Mouse (Mus musculus): ENCODE measurements around the gene Casc4. TPM values are rescaled to one million over a fixed set of nuclear protein-coding genes. Genes with fewer than 3 reads are reported as not detected.
"Not testable (repeated sequence)": the region's sequence is repeated elsewhere in the genome, so short reads cannot be mapped to it uniquely, and the experiment has no call there.

Casc4 gene
- total and polyA plus RNA-seq, 3 experiments = 2.9 to 10.8 (median 7.8) TPM

DNA sequence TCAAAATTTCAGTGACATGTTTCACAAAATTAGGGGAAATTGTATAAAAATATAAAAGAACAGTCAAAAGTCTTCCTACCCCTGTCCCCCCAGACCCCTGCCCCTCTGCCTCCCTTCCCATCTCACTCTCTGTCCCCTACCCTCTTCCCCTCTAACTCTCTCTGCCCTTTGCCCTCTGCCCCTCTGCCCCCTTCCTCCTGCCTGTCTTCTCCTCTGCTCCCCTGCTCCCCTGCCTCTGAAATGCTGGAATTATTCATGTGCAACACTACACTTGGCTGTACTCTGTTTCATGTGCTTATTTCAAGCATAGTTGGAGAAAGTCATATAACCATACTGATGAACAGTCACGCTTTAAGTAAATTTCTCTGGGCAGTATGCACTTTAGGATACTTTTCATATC lies 19.6 kb downstream of the Casc4 start:
- no peaks in the 10 kb centered on the region for H3K27me3 ChIP-seq (ENCODE audit: control insufficient read depth, insufficient read depth, low read length)
- H3K9ac ChIP-seq (ENCODE audit: low read depth, low read length) = no peak overlapping the region
- intact Hi-C loops (cut with DNase I) = no loop called here
- TF ChIP-seq POLR2A (IDR thresholded peaks at IDR 0.05; ENCODE audit: insufficient read depth, low read depth, low read length) = no peak
- TF ChIP-seq EP300 (IDR thresholded peaks at IDR 0.05; ENCODE audit: insufficient read depth, low read depth, low read length) = no peak
- no peak for TF ChIP-seq CTCF (IDR thresholded peaks at IDR 0.05)
- WGBS = 100% methylated on average over 1 of the region's 1 CpGs
- no peak overlapping the region for H3K27ac ChIP-seq
- DNase-seq = no peak
- H3K4me3 ChIP-seq = no peak overlapping the region
- no peaks in the 10 kb centered on the region for H3K79me2 ChIP-seq (replicated peaks; ENCODE audit: control insufficient read depth, insufficient read depth, low read length)
- H3K4me1 ChIP-seq (ENCODE audit: control insufficient read depth, insufficient read depth, low read length) = no peaks in the 10 kb centered on the region
- no peaks in the 10 kb centered on the region for H3K36me3 ChIP-seq (ENCODE audit: control insufficient read depth, insufficient read depth, low read length)

DNA sequence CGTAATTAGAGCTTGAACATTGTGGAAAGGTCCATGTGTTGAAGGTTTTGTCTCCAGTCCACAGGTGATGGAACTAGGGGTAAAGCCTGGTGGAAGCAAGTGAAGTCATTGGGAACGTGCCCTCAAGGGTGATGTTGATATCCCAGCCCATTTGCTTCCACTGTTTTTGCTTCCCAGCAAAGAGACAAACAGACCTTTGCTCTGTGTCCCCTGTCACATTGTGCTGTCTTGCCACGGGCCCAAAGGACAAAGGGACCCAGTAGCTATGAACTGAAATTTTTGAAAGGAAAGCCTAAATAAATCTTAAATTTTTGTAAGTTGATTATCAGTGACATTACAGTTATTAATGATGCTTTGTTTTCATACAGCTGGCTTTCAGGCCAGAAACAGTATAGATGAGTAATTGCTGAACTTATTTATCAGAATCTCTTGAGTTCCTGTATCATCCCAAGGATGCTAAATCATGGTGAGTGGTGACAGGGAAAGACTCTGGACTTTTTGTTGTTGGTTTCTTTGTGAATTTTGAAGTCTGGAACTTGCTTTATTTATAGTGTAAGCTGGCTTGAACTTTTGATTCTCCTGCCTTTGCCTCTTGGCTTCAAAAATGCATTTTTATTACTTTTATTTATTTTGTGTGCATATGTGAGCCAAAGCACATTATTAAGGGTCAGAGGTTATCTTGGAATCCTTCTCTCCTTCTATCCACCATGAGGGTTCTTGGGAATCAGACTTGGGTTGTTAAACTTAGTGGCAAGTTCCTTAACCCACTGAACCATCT lies 22.1 kb downstream of the Casc4 start:
- intact Hi-C loops (cut with DNase I) = no loop called here
- Histone ChIP-seq H3K4me3 (no peak overlapping the region), H3K27me3 (ENCODE audit: control insufficient read depth, insufficient read depth, low read length) (no peaks in the 10 kb centered on the region), H3K36me3 (ENCODE audit: control insufficient read depth, insufficient read depth, low read length) (no peaks in the 10 kb centered on the region), H3K79me2 (replicated peaks; ENCODE audit: control insufficient read depth, insufficient read depth, low read length) (no peaks in the 10 kb centered on the region), H3K27ac (no peak overlapping the region), H3K9ac (ENCODE audit: low read depth, low read length) (no peak overlapping the region), H3K4me1 (ENCODE audit: control insufficient read depth, insufficient read depth, low read length) (no peaks in the 10 kb centered on the region)
- WGBS = 82% methylated on average over 3 of the region's 3 CpGs
- TF ChIP-seq POLR2A (IDR thresholded peaks at IDR 0.05; ENCODE audit: insufficient read depth, low read depth, low read length) (no peak), EP300 (IDR thresholded peaks at IDR 0.05; ENCODE audit: insufficient read depth, low read depth, low read length) (no peak), CTCF (IDR thresholded peaks at IDR 0.05) (no peak)
- no peak for DNase-seq

DNA sequence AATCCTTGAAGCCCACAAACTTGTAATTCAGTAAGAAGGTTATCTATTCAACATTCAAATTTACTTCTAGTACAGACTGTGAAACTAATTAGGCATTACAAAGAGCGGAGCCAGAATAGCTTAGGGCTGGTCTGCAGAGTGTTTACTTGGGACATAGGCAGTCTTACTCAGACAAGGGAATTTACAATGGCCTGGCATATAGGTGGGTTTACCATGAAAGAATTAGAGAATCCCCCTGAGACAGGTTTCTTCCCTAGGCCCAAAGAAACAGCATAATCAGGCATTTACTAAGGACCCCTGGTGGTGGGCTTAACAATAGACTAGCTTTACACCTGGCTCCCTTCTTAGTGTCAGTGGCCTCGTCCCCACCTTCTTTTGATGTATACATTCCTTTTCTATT lies 28.5 kb downstream of the Casc4 start:
- DNase-seq = no peak
- no peaks in the 10 kb centered on the region for H3K4me1 ChIP-seq (ENCODE audit: control insufficient read depth, insufficient read depth, low read length)
- no peak for TF ChIP-seq EP300 (IDR thresholded peaks at IDR 0.05; ENCODE audit: insufficient read depth, low read depth, low read length)
- no peaks in the 10 kb centered on the region for H3K36me3 ChIP-seq (ENCODE audit: control insufficient read depth, insufficient read depth, low read length)
- no peak overlapping the region for H3K27ac ChIP-seq
- no peak overlapping the region for H3K9ac ChIP-seq (ENCODE audit: low read depth, low read length)
- H3K27me3 ChIP-seq (ENCODE audit: control insufficient read depth, insufficient read depth, low read length) = no peaks in the 10 kb centered on the region
- no peaks in the 10 kb centered on the region for H3K79me2 ChIP-seq (replicated peaks; ENCODE audit: control insufficient read depth, insufficient read depth, low read length)
- intact Hi-C loops (cut with DNase I) = no loop called here
- H3K4me3 ChIP-seq = no peak overlapping the region
- WGBS = 95% methylated on average over 2 of the region's 2 CpGs

DNA sequence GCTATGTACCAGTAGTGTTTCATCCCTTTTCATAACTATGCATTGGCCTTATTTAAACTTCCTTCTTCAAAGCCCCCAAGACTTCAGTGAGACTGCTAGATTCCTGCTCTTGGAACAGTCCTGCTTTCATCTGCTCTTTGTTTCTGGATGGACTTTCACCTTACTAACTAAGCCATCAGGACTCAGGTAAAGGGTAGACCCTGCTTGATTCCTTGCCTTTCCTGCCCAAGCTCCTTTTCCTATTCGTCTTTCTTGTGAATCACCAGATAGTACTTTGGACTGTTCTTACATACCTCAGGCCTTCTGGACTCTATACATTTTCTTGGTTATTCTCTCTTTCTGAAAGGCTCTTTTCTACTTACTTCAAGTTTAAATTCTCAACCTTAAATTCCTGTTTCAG lies 30.1 kb downstream of the Casc4 start:
- intact Hi-C loops (cut with DNase I) = no loop called here
- 88% methylated on average over 1 of the region's 1 CpGs for WGBS
- Histone ChIP-seq H3K27ac (no peak overlapping the region), H3K4me1 (ENCODE audit: control insufficient read depth, insufficient read depth, low read length) (no peaks in the 10 kb centered on the region), H3K79me2 (replicated peaks; ENCODE audit: control insufficient read depth, insufficient read depth, low read length) (no peaks in the 10 kb centered on the region), H3K36me3 (ENCODE audit: control insufficient read depth, insufficient read depth, low read length) (no peaks in the 10 kb centered on the region), H3K9ac (ENCODE audit: low read depth, low read length) (no peak overlapping the region), H3K27me3 (ENCODE audit: control insufficient read depth, insufficient read depth, low read length) (no peaks in the 10 kb centered on the region), H3K4me3 (no peak overlapping the region)
- no peak for TF ChIP-seq POLR2A (IDR thresholded peaks at IDR 0.05; ENCODE audit: insufficient read depth, low read depth, low read length)
- TF ChIP-seq EP300 (IDR thresholded peaks at IDR 0.05; ENCODE audit: insufficient read depth, low read depth, low read length) = no peak
- TF ChIP-seq CTCF (IDR thresholded peaks at IDR 0.05) = no peak
- no peak for DNase-seq

DNA sequence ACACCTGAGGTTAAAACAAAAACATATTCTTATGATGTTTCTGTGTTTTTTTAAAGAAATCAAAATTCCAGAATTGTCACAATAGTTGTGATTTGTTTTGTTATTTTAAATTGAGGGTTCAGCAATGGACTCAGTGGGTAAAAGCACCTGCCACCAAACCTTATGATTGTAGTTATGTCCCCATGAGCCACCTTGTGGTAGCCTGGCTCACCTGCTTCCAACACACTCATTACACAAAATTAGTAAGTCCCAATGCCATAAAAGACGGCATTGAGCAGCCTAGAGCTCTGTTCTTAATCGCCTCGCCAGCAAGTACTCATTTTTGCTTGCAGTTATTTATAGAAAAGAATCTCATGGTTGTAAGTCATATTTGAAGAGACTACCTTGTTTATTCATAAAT lies 43.2 kb downstream of the Casc4 start:
- intact Hi-C loops (cut with DNase I) = no loop called here
- no peak overlapping the region for H3K27ac ChIP-seq
- no peaks in the 10 kb centered on the region for H3K27me3 ChIP-seq (ENCODE audit: control insufficient read depth, insufficient read depth, low read length)
- WGBS = 80% methylated on average over 3 of the region's 3 CpGs
- H3K4me1 ChIP-seq (ENCODE audit: control insufficient read depth, insufficient read depth, low read length) = no peaks in the 10 kb centered on the region
- no peak overlapping the region for H3K4me3 ChIP-seq
- H3K36me3 ChIP-seq (ENCODE audit: control insufficient read depth, insufficient read depth, low read length) = no peaks in the 10 kb centered on the region
- no peak for TF ChIP-seq POLR2A (IDR thresholded peaks at IDR 0.05; ENCODE audit: insufficient read depth, low read depth, low read length)
- no peak for DNase-seq
- no peaks in the 10 kb centered on the region for H3K79me2 ChIP-seq (replicated peaks; ENCODE audit: control insufficient read depth, insufficient read depth, low read length)
- no peak overlapping the region for H3K9ac ChIP-seq (ENCODE audit: low read depth, low read length)

DNA sequence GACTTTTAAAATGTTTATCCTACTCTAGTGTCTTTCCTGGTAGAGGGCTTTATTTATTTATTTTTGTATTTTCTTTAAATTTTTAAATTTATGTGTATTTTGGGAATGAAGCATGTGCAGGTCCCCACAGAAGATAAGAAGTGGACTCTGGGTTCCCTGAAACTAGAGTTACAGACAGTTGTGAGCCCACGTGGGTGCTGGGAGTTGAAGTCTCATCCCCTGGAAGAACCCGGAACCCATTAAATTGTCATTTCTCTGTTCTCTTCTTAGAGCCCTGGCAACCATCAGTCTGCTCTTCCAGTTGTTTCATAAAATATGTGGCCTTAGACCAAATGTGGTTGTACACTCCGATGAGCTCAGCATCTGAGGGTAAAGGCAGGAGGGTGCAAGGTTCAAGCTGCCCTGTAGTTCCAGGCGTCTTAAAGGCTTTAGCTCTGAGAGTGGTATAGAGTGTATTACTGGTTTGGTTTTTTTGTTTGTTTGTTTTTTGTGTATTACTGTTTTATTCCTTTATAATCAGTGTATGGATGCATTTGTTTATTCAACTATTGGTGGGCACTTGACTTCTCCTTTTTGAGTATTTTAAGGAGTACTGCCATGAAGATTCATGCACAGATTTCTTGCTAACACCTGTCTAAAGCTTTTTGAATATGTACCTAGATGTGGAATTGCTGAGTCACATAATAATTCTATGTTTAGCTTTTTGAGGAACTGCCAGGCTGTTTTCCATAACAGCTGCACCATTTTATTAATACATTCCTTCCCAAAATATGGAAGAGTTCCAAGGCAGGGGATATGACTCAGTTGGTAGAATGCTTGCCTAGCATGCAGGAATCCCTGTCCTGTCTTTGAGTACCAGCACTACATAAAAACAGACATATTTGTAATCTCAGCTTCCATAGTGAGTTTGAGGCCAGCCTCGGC lies 49.5 kb downstream of the Casc4 start:
- H3K36me3 ChIP-seq (ENCODE audit: control insufficient read depth, insufficient read depth, low read length) = no peaks in the 10 kb centered on the region
- no peaks in the 10 kb centered on the region for H3K79me2 ChIP-seq (replicated peaks; ENCODE audit: control insufficient read depth, insufficient read depth, low read length)
- H3K27me3 ChIP-seq (ENCODE audit: control insufficient read depth, insufficient read depth, low read length) = no peaks in the 10 kb centered on the region
- H3K9ac ChIP-seq (ENCODE audit: low read depth, low read length) = no peak overlapping the region
- TF ChIP-seq CTCF (IDR thresholded peaks at IDR 0.05) (no peak), EP300 (IDR thresholded peaks at IDR 0.05; ENCODE audit: insufficient read depth, low read depth, low read length) (no peak), POLR2A (IDR thresholded peaks at IDR 0.05; ENCODE audit: insufficient read depth, low read depth, low read length) (no peak)
- H3K27ac ChIP-seq = no peak overlapping the region
- no peak for DNase-seq
- no peaks in the 10 kb centered on the region for H3K4me1 ChIP-seq (ENCODE audit: control insufficient read depth, insufficient read depth, low read length)
- no peak overlapping the region for H3K4me3 ChIP-seq
- intact Hi-C loops (cut with DNase I) = no loop called here
- 83% methylated on average over 5 of the region's 5 CpGs for WGBS

DNA sequence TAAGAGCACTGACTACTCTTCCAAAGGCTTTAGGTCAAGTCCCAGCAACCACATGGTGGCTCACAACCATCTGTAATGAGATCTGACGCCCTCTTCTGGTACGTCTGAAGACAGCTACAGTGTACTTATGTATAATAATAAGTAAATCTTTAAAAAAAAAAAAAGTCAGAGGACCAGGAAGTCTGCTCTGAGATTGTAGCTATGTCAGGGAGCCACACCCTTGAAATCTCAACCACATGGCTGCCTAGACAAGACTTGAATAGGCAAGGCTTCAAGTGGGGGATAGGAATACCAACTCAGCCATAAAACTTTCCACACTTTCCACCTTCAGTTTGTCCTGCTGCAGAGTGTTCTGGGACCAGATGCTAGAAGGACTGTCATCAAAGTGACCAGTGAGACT lies 70.9 kb downstream of the Casc4 start:
- H3K27ac ChIP-seq; H3K4me3 ChIP-seq; DNase-seq; H3K36me3 ChIP-seq (ENCODE audit: control insufficient read depth, insufficient read depth, low read length); H3K27me3 ChIP-seq (ENCODE audit: control insufficient read depth, insufficient read depth, low read length); intact Hi-C loops (cut with DNase I); H3K9ac ChIP-seq (ENCODE audit: low read depth, low read length); H3K79me2 ChIP-seq (replicated peaks; ENCODE audit: control insufficient read depth, insufficient read depth, low read length); H3K4me1 ChIP-seq (ENCODE audit: control insufficient read depth, insufficient read depth, low read length): not testable (repeated sequence)
- WGBS = 83% methylated on average over 2 of the region's 2 CpGs
